Mouse (Mus musculus): ENCODE results near the gene F2rl3. TPM values are rescaled to one million over a fixed set of nuclear protein-coding genes. Genes with fewer than 3 reads are reported as not detected.

Gene F2rl3
- polyA plus RNA-seq (2012; rRNA removed), result 7.0 and 9.4 TPM in 2 replicates

GRCm38 (mm10) chr8:72761322-72762051 lies at the start of gene F2rl3:
Gene F2rl3, plus strand, starts transcription at chr8:72761880.

GRCm38 (mm10) chr8:72722769-72723650 lies 38.7 kb upstream of the F2rl3 start, which contains the start of gene Sin3b:
Gene Sin3b, plus strand, starts transcription at chr8:72723285.

Other genes starting within 250 kb of the F2rl3 start
- gene Med26, start 213.6 kb upstream of the F2rl3 start, polyA plus RNA-seq (2012; rRNA removed), result 14.3 and 15.0 TPM in 2 replicates
- 30.8 and 33.2 TPM in 2 replicates for gene Smim7, start 190.8 kb upstream of the F2rl3 start, polyA plus RNA-seq (2012; rRNA removed)
- gene Tmem38a, start 189.8 kb upstream of the F2rl3 start, polyA plus RNA-seq (2012; rRNA removed), result 15.3 and 25.1 TPM in 2 replicates
- gene Nwd1, start 115.2 kb upstream of the F2rl3 start, polyA plus RNA-seq (2012; rRNA removed), result 0.05 and 0.21 TPM in 2 replicates
- gene Sin3b, start 38.6 kb upstream of the F2rl3 start, polyA plus RNA-seq (2012; rRNA removed), result 102 and 120 TPM in 2 replicates